Mouse (Mus musculus) right cerebral cortex, postnatal 14 days (tissue): Measurements from ENCODE around the gene Mms19.

Experiments
- DNase-seq: peaks from one replicate; pipeline ENCODE4 v3.0.0; 2022

The Mms19 gene

DNA sequence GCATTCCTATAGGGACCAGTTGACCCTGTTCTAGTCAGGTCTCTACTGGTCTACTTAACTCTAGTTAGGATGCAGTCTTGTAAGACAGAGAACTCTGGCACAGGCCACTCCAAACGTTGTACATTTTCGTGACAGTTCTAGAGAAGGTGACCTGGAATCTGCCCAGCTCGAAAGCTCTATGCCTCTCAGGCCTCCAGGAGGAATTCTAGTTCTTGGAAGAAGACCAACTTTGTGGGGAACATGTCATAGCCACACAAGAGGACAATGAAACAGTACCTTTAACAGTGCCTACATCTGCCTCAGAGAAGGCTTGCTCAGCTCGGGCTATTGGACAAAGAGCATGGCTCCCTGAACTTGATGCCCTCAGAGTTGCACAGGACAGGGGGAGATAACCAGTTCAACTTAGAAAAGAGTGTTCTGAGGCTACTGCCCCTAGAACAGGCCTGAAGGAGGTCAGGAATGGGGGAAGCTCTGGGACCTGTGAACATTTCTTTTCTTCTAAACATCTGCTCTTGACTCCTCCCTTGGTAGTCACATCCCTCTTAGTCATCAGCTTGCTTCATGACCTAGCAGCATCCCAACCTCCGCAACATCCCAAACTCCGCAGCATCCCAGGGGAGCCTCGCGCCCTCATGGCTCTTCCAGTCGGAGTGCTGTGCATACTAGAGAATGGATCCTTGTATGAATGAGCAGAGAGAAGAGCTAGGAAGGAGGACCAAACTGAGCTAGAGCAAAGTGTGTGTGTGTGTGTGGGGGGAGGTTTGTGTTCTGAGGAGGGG, 18.0 kb upstream of the Mms19 start:
- DNase-seq, result no peak

DNA sequence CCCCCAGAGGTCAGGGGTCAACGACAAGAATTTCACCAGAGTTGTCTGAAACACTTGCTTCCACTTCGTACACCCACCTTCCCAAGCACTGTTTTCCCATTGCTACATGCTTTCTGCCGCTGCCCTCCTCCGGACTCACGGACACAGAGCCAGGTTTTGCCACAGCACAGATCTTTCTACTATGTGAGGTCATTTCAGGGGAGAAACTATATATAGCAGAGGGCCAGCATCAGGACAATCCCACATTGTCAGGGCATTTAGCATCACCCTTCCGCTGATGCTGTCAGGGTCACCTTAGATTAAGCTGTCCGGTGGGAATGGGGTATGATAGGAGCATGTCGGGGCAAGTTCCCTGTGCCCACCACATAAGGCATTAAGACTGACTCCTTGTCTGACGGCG, 16.1 kb upstream of the Mms19 start:
- DNase-seq, result no peak

- DNase-seq, result no peak
These were observed 14.5 kb upstream of the Mms19 start for GRCm38 (mm10) chr19:41995483-41995882.

GRCm38 (mm10) chr19:41994023-41994422, 13.1 kb upstream of the Mms19 start:
- no peak for DNase-seq

DNA sequence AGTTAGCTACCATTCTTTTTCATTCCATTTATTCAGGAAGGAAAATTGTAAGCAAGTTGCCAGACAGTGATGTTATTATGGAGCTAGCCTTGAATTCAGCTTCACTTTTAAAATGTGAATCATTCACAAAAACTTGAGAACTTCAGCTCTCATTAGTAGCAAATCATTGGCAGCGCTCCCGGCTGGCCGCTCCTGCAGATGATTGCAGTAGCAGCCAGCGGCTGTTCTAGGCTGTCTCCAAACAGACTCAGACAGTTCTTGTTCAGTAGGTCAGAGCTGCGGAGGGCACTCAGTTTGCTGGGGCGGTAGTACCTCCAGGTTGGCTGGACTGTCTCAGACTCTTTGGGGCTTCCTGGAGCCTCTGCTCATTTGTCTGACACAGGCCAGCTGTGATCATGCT, 12.5 kb upstream of the Mms19 start:
- DNase-seq, result peak; percentile 83

DNA sequence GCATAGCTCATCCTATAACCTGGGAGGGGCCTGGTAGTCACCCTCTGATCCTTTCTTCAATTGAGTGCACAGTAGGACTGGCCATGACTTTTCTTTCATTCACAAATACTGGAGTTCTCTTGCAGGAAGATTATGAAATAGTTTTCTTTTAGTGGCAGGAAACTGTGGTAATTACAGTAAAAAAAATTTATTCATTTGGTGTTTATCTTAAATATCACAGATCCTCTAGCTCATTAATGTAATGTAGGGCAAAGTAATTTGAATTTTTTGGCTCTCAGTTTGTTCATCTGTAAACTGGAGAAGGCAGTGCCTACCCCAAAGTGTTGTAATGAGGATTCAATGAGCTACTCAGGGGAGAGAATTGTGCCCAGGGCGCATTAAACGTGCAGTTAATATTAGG, 12.0 kb upstream of the Mms19 start:
- DNase-seq, result no peak

DNA sequence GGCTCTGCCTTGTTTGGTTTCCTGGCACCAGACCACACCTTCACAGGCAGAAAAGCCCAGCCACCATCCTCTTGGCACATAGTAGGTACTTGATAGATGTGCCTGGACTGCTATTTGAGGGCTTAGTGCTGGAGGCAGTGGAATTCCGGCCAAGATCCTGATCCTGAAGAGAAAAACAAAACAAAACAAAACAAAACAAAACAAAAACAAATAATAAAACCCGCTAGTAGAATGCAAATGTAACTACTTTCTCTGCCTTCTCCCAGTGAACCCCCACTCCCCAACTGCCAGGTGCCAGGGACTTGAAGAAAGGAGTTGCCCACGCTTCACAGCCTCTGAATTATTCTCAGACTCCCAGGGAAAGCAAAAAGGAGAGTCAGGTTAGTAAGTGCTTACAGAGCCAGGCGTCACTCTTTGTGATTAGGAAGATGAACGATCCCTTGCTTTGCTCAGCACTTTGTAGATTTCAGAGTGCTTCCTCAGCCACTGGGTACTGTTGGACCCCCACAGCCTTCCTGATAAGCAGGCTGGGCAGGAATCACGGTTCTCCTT, 11.0 kb upstream of the Mms19 start:
- no peak for DNase-seq

- no peak for DNase-seq
These were observed 8.9 kb upstream of the Mms19 start for GRCm38 (mm10) chr19:41989810-41990209.

- DNase-seq, result no peak
These were observed 6.2 kb upstream of the Mms19 start for GRCm38 (mm10) chr19:41987206-41987605.

GRCm38 (mm10) chr19:41985994-41986393, 5.0 kb upstream of the Mms19 start:
- no peak for DNase-seq

DNA sequence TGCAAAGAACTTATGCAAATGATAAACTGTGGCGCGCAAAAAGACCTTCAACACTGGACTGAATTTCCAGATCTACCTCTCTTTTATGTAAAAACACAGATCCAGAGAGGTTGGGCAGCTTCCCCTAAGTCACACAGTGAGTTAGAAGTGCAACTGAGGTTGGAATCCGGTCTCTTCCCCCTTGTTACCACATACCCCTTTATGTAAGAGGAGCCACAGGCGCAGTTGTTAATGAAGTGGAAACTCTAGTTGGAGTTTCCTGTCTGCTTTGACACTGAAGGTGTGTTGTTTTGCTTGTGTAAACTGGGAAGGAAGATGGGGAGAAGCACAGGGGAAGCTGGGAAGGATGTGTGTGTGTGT, 1.8 kb upstream of the Mms19 start:
- DNase-seq, result no peak

DNA sequence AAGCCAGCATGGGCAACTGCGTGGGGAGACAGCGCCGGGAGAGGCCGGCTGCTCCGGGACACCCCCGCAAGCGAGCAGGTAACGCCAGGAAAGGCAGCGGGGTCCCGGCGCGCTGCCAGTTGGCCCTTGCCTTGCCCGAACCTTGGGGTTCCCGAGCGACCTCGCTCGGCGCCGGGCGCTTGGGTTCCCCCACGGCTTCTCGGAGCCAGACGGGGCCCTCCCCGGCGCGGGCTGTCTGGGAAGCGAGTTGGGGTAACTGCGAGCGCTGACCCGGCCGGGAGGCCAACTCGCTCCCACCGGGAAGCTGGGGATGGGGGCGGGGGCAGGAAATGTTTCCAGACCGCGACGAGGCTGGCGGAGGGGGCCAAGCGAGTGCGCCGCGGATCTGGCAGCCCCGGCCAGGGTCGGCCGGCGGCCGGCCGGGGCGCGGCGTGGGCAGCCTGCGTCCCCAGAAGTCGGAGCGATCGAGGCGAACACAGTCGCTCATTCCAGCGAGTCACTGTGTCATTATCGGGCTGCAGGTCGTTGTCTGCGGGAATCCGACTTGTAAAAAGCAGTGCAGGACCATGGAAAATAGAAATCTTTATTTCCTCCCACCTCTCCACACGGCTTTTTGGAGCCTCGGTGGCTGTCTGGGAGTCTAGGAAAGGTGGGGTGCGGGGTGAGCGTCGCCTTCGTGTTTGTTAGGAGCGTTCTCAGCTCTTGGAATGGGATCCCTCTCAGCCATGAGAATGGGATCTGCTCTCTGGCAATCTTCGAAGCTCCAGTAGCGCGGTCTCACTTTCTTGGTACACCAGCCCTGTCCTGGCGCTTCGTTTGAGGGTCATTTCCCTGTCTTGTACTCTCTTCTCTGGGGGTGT, 1.2 kb upstream of the Mms19 start:
- peak; percentile 48 for DNase-seq

DNA sequence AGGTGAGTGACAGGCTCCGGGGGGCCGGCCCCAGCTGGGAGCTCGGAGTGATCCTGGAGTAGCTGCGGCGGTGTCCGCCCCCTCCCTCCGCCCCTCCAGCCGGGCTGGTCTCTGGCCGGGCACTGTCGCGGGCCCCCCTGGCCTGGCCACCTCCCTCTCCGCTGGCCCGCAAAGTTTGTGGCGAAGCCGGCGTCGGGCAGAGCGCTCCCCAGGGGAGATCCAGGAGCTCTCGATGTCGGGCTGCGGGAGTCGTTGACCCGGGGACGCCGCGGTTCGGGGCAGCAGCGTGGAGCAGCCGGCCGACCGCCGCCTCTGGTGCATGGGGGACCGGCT, 604 bp upstream of the Mms19 start, which contains the start of gene Ubtd1:
Gene Ubtd1 (plus strand): TSS at position 169 of the 333 bp plus-strand sequence.
- no peak for DNase-seq

DNA sequence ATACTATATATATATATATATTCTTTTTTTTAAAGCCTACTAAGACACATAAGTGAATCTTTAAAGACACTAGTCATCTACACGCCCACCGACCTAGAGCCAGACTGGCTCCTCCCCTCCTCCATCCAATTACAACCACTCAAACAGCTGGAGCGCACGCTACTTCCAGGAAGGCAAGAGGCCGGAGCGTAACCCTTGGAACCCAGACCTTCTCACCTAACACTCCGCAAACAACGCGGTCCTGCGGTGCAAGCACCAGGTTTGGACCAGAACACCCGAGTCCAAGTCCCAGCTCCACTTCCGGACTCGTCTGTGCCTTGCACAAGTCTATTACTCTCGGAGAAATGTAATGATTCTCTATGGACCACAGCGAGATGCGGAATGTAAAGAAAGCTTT, 537 bp downstream of the Mms19 start:
- no peak for DNase-seq

DNA sequence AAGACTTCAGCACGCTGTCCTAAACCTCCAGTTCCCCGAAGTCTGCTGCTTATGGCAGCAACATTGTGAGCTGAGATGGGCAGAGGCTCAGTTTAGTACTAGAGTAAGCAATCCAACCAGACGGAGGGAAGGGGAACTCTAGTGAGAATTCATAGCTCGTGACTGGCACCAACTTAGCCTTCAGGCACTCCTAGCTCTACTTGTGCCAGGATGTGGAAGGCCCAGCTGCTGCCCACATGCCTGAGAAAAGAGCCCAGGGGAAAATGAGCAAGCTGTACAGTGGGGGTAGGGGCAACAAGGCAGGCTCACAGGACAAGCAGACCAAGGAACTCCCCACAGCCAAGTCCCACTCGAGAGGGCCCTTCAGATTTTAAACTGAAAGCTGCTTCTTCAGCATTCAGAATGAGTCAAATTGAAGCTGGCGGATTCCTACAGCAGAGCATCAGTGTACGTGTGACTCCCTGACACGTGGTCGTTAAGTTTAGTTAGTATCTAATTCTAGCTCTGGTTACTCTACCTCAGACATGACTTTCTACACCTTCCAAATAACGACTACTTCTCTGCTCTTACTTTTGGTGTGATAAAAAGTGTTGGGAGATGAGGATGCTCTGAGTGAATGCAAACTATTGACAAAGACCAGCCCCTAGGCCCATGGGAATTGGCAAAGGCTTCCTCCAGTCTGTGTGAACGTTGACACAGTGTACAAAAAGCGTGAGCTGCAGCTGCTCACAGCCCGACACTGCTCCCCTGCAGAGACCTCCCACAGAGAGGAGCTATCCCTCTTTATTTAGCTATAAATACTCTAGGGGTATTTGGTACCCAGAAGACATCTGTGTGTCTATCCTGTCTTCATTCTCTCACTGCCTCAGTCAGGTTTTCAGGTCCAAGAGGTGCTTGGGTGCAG, 6.8 kb downstream of the Mms19 start:
- DNase-seq, result no peak

GRCm38 (mm10) chr19:41969618-41970017, 11.3 kb downstream of the Mms19 start:
- no peak for DNase-seq

- DNase-seq, result no peak
These were observed 27.4 kb downstream of the Mms19 start for GRCm38 (mm10) chr19:41953574-41953973.

DNA sequence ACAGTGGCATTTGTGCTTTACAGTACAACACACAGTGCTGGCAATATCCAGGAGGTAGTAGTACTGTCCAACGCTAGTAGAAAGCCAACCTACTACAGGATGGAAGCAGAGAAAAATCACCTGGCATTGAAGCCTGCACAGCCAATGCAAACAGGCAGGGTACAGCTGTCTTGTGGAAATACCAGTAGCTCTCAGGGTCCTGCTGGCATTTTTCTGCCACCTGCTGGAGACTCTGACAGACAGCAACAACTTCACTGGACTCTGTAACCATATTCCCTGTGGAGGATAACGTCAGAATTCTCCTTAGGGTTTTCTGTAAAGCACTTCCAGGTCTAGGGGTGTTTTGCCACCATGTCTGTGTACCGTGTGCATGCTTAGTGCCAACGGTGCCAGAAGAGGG, 28.7 kb downstream of the Mms19 start:
- peak; percentile 28 for DNase-seq

- DNase-seq, result no peak
These were observed 37.1 kb downstream of the Mms19 start for GRCm38 (mm10) chr19:41943841-41944240.

GRCm38 (mm10) chr19:41938539-41938938, 42.4 kb downstream of the Mms19 start:
- DNase-seq, result no peak

GRCm38 (mm10) chr19:41935921-41936320, 45.0 kb downstream of the Mms19 start:
- no peak for DNase-seq

DNA sequence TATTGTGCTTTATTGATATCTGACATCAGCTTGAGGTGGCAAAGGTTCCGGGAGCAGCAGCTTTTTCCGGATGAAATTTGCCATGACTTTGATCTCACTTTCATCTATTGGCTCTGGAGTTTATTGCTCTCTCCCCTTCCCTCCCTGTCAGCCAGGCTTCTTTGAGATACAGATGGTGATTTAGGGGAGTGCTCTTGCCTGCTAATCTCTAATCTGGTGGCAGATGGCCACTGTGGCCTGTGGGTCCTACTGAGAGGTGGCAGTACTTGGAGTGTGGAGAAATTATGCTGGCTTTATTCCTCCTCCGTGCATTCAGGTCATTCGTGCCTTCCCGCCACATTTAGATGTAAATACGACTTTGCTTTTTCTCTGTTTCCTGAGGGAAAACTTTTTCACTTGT, 46.8 kb downstream of the Mms19 start:
- DNase-seq, result no peak
